Mouse (Mus musculus): ENCODE measurements around the gene Nans.

DNA sequence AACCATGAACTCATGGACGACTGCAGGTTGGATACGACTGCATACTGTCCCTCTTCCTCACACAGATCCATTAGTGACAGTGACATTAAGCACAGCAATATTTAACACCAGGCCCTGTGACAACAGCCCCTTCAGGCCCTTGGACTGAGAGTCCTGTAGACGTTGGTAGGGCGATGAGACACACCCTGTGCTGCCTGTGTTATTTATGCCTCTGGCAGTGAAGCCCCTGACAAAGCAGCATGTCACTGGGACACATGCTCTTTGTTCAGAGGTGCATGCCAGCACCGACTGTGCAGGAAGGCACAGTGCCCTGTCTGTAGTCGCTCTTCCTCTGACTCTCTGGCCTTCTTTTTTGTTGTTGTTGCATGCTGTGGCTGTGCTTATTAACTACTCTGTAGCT is 40.2 kb upstream of the Nans start:
- TF ChIP-seq CTCF (IDR thresholded peaks at IDR 0.05; ENCODE audit: extremely low read depth, insufficient read depth, insufficient read length, insufficient replicate concordance) (no peak), POLR2A (IDR thresholded peaks at IDR 0.05; ENCODE audit: low read depth, low read length) (no peak)
